Mouse (Mus musculus): ENCODE measurements at regions not wholly inside any gene's neighbourhood (a gene's known extent, or its start where the extent isn't known, plus 50 kb on each side); places are given as distances from the start of the nearest gene placed in this dataset.

GRCm38 (mm10) chr7:129908826-129909225 is 317.2 kb downstream of the Wdr11 start:
- TF ChIP-seq POLR2A (IDR thresholded peaks at IDR 0.05; ENCODE audit: low read depth, low read length) (no peak), MYC (IDR thresholded peaks at IDR 0.05; ENCODE audit: low read depth, low read length) (no peak), CTCF (conservative IDR thresholded peaks at IDR 0.05 in 1 of 2, IDR thresholded peaks at IDR 0.05 in 1 of 2; ENCODE audit: low read depth in 2 of 2, low read length in 2 of 2) (no peak), POLR2AphosphoS2 (IDR thresholded peaks at IDR 0.05; ENCODE audit: low read depth, low read length) (no peak), EP300 (IDR thresholded peaks at IDR 0.05; ENCODE audit: low read length) (no peak), E2F4 (IDR thresholded peaks at IDR 0.05; ENCODE audit: insufficient replicate concordance, low read depth, low read length) (no peak), ZKSCAN1 (IDR thresholded peaks at IDR 0.05; ENCODE audit: borderline replicate concordance, low read depth, low read length) (no peak)

Measured in CH12.LX (cell line).